Mouse (Mus musculus) forebrain, embryonic 11.5 days (tissue): ENCODE results near the gene Eps8. TPM values are rescaled to one million over a fixed set of nuclear protein-coding genes. Genes with fewer than 3 reads are reported as not detected.

Source experiments
- ATAC-seq: fragments of 200-750 bp; cut with Nextera tagmentation; replicated peaks from 2 replicates; pipeline ENCODE4 v1.8.0; 2017; ENCODE audit warnings: moderate TSS enrichment; ENCODE audit not compliant: low FRiP score
- DNase-seq: peaks from one replicate; pipeline ENCODE4 v3.0.0-alpha.2; 2017; ENCODE audit warnings: low spot score
- H3K27ac ChIP-seq: fragments of 300-500 bp; sonication (generic); 2 replicates; pipeline ENCODE4 v1.5.1; 2014; ENCODE audit warnings: low read depth, low read length
- H3K27me3 ChIP-seq: fragments of 300-500 bp; sonication (generic); 2 replicates; pipeline ENCODE4 v1.6.1; 2014; ENCODE audit warnings: mild to moderate bottlenecking, low read length, mixed read lengths; ENCODE audit not compliant: control insufficient read depth, insufficient read depth
- H3K36me3 ChIP-seq: fragments of 300-500 bp; sonication (generic); 2 replicates; pipeline ENCODE4 v1.6.1; 2014; ENCODE audit warnings: mild to moderate bottlenecking, low read length, moderate library complexity, mixed read lengths; ENCODE audit not compliant: control insufficient read depth, insufficient read depth
- H3K4me1 ChIP-seq: fragments of 300-500 bp; sonication (generic); replicated peaks from 2 replicates; pipeline ENCODE4 v1.6.1; 2014; ENCODE audit warnings: low read length, mixed read lengths; ENCODE audit not compliant: control insufficient read depth, insufficient read depth
- H3K4me2 ChIP-seq: fragments of 300-500 bp; sonication (generic); 2 replicates; pipeline ENCODE4 v1.6.1; 2014; ENCODE audit warnings: low read depth, mild to moderate bottlenecking, low read length, moderate library complexity, mixed read lengths; ENCODE audit not compliant: severe bottlenecking
- H3K4me3 ChIP-seq: fragments of 300-500 bp; sonication (generic); 2 replicates; pipeline ENCODE4 v1.5.1; 2014; ENCODE audit warnings: low read depth, low read length
- H3K9ac ChIP-seq: fragments of 300-500 bp; sonication (generic); 2 replicates; pipeline ENCODE4 v1.6.1; 2014; ENCODE audit warnings: low read length
- H3K9me3 ChIP-seq: fragments of 300-500 bp; sonication (generic); 2 replicates; pipeline ENCODE4 v1.6.1; 2016; ENCODE audit warnings: low read length, mixed read lengths; ENCODE audit not compliant: control insufficient read depth
- WGBS: fragments of 180-500 bp; shearing (Covaris S2); extraction: QIAGEN DNeasy Blood & Tissue Kit; methylation state at CpG from one replicate; pipeline ENCODE4 v1.1.7; 2014; 5-methylcytosine and 5-hydroxymethylcytosine counted together
- polyA plus RNA-seq: library from polyadenylated mRNA; unstranded; fragments of >200 nt; fragmentation: Nextera tagmentation; extraction: Ambion mirVana; gene quantifications from 2 replicates; pipeline ENCODE4 v1.2.1, GENCODE M21; 2014

Eps8 gene
- polyA plus RNA-seq, 1 experiment from 2014 or later, result 5.9 TPM

DNA sequence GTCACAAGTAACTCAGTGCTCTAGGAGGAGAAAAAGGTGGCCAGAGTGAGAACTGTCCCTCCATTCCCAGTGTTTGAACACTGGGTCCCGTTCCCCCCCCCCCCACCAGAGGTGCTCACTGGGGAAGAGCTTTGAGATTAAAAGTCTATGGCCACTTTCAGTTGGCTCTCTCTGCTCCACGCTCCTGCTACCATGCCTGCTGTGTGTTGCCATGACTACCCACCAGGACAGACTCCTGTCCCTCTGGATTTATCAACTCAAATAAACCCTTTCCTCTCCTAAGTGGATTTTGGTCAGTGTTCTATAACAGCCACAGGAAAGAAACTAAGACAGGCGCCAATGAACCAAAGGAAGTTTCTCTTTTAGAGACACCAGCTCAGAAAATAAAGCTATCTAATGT, 128.9 kb downstream of the Eps8 start:
- no peaks in the 10 kb centered on the region for H3K27me3 ChIP-seq
- H3K36me3 ChIP-seq, result no peaks in the 10 kb centered on the region
- 3% methylated on average over 3 of the region's 3 CpGs for WGBS
- no peak overlapping the region for H3K4me2 ChIP-seq
- peak; percentile 66 for ATAC-seq
- H3K9me3 ChIP-seq, result no peaks in the 10 kb centered on the region
- H3K4me3 ChIP-seq, result no peak overlapping the region
- no peak overlapping the region for H3K27ac ChIP-seq
- H3K9ac ChIP-seq, result no peak overlapping the region
- no peaks in the 10 kb centered on the region for H3K4me1 ChIP-seq
- no peak for DNase-seq

DNA sequence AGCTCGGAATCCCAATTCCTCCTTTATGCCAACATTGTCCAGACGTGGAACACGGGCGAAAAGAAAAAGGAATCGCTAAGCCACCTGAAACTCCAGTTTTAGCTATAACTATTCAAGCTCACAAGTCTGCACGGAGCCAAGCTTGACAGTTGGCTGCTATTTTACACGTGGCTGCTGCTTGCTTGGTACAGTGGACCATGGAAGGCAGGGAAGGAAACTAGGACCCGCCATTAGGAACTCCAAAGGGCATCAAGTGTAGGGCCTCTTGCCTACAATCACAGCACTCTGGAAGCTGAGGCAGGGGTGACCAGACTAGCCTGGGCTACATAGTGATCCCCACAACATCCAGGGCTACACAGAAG, 134.4 kb downstream of the Eps8 start:
- Histone ChIP-seq H3K9ac (no peak overlapping the region), H3K4me2 (no peak overlapping the region), H3K27me3 (no peaks in the 10 kb centered on the region), H3K4me1 (no peaks in the 10 kb centered on the region), H3K9me3 (no peaks in the 10 kb centered on the region), H3K27ac (no peak overlapping the region), H3K4me3 (no peak overlapping the region), H3K36me3 (no peaks in the 10 kb centered on the region)
- 90% methylated on average over 8 of the region's 8 CpGs for WGBS
- DNase-seq (no peak), ATAC-seq (no peak)

DNA sequence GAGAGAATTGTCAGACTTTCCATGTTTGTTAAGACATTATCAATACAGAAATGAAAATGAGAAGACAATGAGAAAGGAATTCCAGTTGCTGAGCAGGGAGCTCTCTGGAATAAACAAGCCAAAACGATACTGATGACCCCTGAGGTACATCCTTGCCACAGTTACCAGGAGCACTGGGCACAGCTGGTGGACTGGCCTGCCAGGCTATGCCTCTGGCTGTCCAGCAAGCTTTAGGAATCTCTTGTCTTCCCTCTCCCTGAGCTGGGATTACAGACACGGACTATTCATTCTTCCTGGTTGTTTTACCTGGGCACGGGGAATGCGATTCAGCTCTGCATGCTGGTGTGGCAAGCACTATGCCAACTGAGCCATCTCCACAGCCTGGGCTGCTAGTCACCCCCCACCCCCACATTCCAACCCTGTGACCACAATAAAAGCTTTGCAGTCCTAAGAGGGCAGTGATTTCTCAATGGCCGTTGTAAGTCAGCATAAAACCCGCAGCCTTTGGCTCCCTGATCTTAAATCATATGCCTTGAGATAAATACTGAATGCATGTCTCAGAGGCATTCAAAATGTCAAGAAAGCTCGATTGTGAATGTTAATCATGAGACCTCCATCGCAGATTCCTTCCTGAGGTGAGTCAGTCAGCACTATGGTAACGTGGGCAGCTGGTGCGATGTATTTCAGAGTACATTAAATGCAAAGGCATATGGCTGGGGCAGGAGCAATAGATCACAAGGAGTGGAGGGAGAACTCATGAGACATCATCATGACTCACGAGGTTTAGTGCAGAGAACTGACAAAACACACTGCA, 134.9 kb downstream of the Eps8 start:
- WGBS, result 80% methylated on average over 11 of the region's 11 CpGs
- Histone ChIP-seq H3K27ac (no peak overlapping the region), H3K4me1 (no peaks in the 10 kb centered on the region), H3K9me3 (no peaks in the 10 kb centered on the region), H3K27me3 (no peaks in the 10 kb centered on the region), H3K4me2 (no peak overlapping the region), H3K4me3 (no peak overlapping the region), H3K9ac (no peak overlapping the region), H3K36me3 (no peaks in the 10 kb centered on the region)
- DNase-seq (no peak), ATAC-seq (no peak)

DNA sequence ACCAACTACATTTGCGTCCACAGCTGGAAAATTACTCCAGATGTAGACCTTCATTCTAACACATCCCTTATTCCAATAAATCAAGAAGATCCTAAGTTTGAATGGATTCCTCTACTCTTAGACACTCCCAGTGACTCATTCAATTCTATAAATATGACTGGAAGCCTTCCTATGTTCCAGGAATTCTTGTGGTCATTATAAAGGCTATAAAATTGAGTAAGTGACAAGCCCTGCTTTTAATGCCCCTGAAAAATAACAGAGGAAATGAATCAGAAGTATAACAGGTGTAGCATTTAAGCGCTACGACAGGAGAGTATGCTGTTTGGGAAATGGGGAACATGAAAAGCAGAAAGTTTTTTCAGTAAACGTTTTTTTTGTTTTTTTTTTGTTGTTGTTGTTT, 139.8 kb downstream of the Eps8 start:
- no peaks in the 10 kb centered on the region for H3K36me3 ChIP-seq
- ATAC-seq (no peak), DNase-seq (no peak)
- no peak overlapping the region for H3K4me3 ChIP-seq
- H3K4me1 ChIP-seq, result no peaks in the 10 kb centered on the region
- no peaks in the 10 kb centered on the region for H3K27me3 ChIP-seq
- no peak overlapping the region for H3K9ac ChIP-seq
- H3K27ac ChIP-seq, result no peak overlapping the region
- no peak overlapping the region for H3K4me2 ChIP-seq
- 91% methylated on average over 4 of the region's 4 CpGs for WGBS
- no peaks in the 10 kb centered on the region for H3K9me3 ChIP-seq

DNA sequence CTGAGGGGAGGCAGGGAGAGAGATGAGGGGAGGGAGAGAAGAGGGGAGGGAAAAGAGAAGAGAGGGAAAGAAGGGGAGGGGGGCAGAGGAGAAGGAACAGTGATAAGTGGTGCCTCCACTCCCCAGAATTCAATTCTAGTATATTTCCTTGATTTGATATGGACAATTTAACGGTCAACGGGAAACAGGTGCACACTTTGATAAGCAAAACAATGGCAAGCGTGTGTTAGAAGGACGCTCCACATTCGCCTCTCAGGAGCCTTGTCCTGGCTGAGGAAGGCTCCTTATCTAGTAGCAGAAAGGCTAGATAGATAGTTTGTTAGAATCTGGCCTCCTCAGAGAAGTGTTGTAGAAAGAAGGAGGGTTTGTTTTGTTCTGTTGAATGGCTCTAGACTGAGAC, 141.9 kb downstream of the Eps8 start:
- DNase-seq, result no peak
- Histone ChIP-seq H3K4me1 (no peaks in the 10 kb centered on the region), H3K36me3 (no peaks in the 10 kb centered on the region), H3K4me2 (no peak overlapping the region), H3K9ac (no peak overlapping the region), H3K27ac (no peak overlapping the region), H3K4me3 (no peak overlapping the region), H3K27me3 (no peaks in the 10 kb centered on the region), H3K9me3 (no peaks in the 10 kb centered on the region)
- no peak for ATAC-seq
- WGBS, result 82% methylated on average over 5 of the region's 5 CpGs

DNA sequence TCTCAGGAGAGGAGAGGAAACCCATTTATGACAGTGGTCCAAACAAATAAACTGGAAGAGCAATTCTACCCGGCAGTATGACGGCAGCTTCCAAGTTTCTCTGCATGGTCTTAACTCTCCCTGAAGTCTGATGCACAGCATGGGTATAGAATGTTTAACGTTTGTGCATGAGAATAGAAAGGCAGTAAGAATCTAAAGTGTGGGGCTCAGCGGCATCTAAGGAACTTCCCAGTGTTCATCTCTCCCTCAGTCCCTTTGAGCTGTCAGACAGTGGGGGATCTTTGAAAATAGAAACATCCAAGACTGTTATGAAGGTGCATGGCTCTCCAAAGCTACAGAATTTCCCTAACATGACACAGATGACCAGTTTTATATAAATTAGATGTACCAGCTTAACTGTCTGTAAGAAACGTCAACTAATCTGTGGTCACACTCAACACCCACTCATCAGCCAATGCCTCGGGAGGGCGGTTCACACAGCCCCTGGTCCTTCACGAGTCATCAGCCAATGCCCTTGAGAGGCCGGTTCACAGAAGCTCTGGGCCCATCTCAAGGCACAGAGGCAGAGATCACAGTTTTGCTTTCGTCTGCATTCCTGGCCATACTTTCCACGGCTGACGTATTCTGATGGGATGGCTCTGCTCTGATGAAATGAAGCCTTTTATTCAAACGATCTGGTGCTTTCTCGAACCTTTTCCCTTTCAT, 145.2 kb downstream of the Eps8 start:
- H3K36me3 ChIP-seq, result no peaks in the 10 kb centered on the region
- WGBS, result 85% methylated on average over 14 of the region's 14 CpGs
- ATAC-seq (no peak), DNase-seq (no peak)
- no peaks in the 10 kb centered on the region for H3K27me3 ChIP-seq
- H3K9me3 ChIP-seq, result no peaks in the 10 kb centered on the region
- H3K9ac ChIP-seq, result no peak overlapping the region
- H3K4me1 ChIP-seq, result no peaks in the 10 kb centered on the region
- no peak overlapping the region for H3K4me3 ChIP-seq
- no peak overlapping the region for H3K4me2 ChIP-seq
- H3K27ac ChIP-seq, result no peak overlapping the region

DNA sequence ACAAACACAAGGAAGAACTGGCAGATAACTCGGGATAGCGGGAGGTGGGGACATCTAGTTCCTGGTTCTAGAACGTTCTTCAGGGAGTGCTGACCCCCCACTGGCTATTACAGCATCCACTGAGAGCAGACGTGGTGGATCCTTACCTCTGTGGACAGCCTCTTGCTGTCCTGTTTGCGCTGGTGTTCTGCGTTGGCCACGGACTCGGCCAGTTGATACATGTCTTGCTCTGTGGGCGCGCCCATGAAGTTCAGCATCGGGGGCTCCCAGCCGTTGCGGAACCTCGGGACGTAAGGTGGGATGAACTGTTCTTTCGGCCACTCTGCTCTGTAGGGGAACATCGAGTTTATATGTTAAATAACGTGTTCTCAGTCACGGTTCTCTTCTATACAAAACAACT, 145.7 kb downstream of the Eps8 start:
- Histone ChIP-seq H3K9me3 (no peaks in the 10 kb centered on the region), H3K9ac (no peak overlapping the region), H3K4me2 (no peak overlapping the region), H3K4me1 (no peaks in the 10 kb centered on the region), H3K4me3 (no peak overlapping the region), H3K27ac (no peak overlapping the region), H3K36me3 (no peaks in the 10 kb centered on the region), H3K27me3 (no peaks in the 10 kb centered on the region)
- no peak for ATAC-seq
- 93% methylated on average over 19 of the region's 19 CpGs for WGBS
- DNase-seq, result no peak

DNA sequence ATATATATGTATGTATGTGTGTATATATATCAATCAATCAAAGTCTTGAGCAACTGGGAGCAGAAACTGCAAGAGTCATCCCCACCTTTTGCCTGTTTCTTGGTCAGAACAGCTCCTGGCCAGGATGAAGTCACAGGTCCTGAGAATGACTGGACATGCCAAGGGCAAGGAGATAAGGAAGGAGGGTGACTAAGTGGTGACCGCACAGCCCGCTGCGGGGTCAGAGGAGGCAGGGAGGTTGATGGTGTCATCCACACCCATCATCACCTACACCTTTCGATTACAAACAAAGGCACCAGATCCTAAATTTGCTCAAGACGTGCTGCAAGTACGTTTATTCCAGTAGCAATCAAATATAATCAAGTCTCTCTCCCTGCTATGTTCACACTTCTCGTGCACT, 148.1 kb downstream of the Eps8 start:
- no peak for DNase-seq

More for the DNA sequence above, 148.1 kb downstream of the Eps8 start:
- no peaks in the 10 kb centered on the region for H3K4me1 ChIP-seq
- 96% methylated on average over 7 of the region's 7 CpGs for WGBS
- no peaks in the 10 kb centered on the region for H3K9me3 ChIP-seq
- H3K27me3 ChIP-seq, result no peaks in the 10 kb centered on the region
- no peak overlapping the region for H3K4me3 ChIP-seq
- no peak overlapping the region for H3K27ac ChIP-seq
- H3K36me3 ChIP-seq, result no peaks in the 10 kb centered on the region
- no peak overlapping the region for H3K9ac ChIP-seq
- ATAC-seq, result no peak
- no peak overlapping the region for H3K4me2 ChIP-seq
